Mouse (Mus musculus) olfactory bulb, adult 2 months (tissue): ENCODE data around the gene Rin1. TPM values are rescaled to one million over a fixed set of nuclear protein-coding genes. Genes with fewer than 3 reads are reported as not detected.
"Not testable (repeated sequence)": the region's sequence is repeated elsewhere in the genome, so short reads cannot be mapped to it uniquely, and the experiment has no call there.

Experiments used
- H3K27ac ChIP-seq: fragments of 200-500 bp; 2 replicates; pipeline ENCODE4 v1.5.1; 2012; ENCODE audit warnings: low read depth, low read length; ENCODE audit not compliant: insufficient read depth
- H3K4me1 ChIP-seq: fragments of 200-500 bp; 2 replicates; pipeline ENCODE4 v1.6.1; 2012; ENCODE audit warnings: low read length; ENCODE audit not compliant: control insufficient read depth, insufficient read depth
- H3K4me3 ChIP-seq: fragments of 200-500 bp; 2 replicates; pipeline ENCODE4 v1.5.1; 2012; ENCODE audit warnings: mild to moderate bottlenecking, low read depth, low read length, moderate library complexity; ENCODE audit not compliant: insufficient read depth
- CTCF ChIP-seq: fragments of 200-500 bp; IDR thresholded peaks from 2 replicates; pipeline ENCODE4 v1.5.1; 2012; ENCODE audit warnings: low read depth, mild to moderate bottlenecking, low read length, moderate library complexity; ENCODE audit not compliant: insufficient read depth
- POLR2A ChIP-seq: fragments of 200-500 bp; IDR thresholded peaks from 2 replicates; pipeline ENCODE4 v1.6.1; 2012; ENCODE audit warnings: mild to moderate bottlenecking, low read depth, low read length, moderate library complexity; ENCODE audit not compliant: insufficient read depth
- WGBS: fragments of 180-500 bp; shearing (Covaris S2); methylation state at CpG from one replicate; pipeline ENCODE4 v1.1.7; 2018; 5-methylcytosine and 5-hydroxymethylcytosine counted together
- polyA plus RNA-seq: library from polyadenylated mRNA; stranded (reverse); fragments of >200 nt; gene quantifications from 2 replicates; pipeline ENCODE4 v1.2.4, GENCODE M21; 2012; ENCODE audit warnings: low replicate concordance; ENCODE audit not compliant: missing spikeins, insufficient read depth, insufficient read length

Gene Rin1
- polyA plus RNA-seq, 1 experiment = not detected

- peak; percentile 78; the same call in 1 of the 2 replicates for TF ChIP-seq POLR2A
- no peak for TF ChIP-seq CTCF
Observed at GRCm38 (mm10) chr19:5085145-5085863, 35.0 kb downstream of the Rin1 start, which contains the start of gene Tmem151a. Gene Tmem151a (minus strand): TSS chr19:5085531.

DNA sequence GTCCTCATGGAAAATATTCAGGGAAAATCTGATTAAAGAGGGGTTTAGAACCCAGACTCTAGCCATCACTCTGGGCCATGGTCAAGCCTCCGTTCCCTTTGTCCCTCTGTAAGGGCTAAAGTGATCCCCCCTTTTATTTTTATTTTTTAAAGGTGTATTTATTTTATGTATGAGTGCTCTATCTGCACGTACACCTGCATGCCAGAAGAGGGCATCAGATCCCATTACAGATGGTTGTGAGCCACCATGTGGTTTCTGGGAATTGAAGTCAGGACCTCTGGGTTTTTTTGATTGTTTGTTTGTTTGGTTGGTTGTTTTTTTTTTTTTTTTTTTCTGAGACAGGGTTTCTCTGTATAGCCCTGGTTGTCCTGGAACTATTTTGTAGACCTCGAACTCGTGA is 36.3 kb downstream of the Rin1 start:
- not testable (repeated sequence) for H3K4me3 ChIP-seq, H3K27ac ChIP-seq
- WGBS = 56% methylated on average over 4 of the region's 4 CpGs
- H3K4me1 ChIP-seq = peaks cover 29% of the 10 kb centered on the region

More at GRCm38 (mm10) chr19:5085145-5085863, 35.0 kb downstream of the Rin1 start, which contains the start of gene Tmem151a:
- peaks cover 29% of the 10 kb centered on the region for H3K4me1 ChIP-seq
- H3K4me3 ChIP-seq = peak within 1 kb of the TSS; percentile 70
- under 1% methylated on average over 69 of the region's 69 CpGs for WGBS
- peak within 1 kb of the TSS; percentile 94 for H3K27ac ChIP-seq

DNA sequence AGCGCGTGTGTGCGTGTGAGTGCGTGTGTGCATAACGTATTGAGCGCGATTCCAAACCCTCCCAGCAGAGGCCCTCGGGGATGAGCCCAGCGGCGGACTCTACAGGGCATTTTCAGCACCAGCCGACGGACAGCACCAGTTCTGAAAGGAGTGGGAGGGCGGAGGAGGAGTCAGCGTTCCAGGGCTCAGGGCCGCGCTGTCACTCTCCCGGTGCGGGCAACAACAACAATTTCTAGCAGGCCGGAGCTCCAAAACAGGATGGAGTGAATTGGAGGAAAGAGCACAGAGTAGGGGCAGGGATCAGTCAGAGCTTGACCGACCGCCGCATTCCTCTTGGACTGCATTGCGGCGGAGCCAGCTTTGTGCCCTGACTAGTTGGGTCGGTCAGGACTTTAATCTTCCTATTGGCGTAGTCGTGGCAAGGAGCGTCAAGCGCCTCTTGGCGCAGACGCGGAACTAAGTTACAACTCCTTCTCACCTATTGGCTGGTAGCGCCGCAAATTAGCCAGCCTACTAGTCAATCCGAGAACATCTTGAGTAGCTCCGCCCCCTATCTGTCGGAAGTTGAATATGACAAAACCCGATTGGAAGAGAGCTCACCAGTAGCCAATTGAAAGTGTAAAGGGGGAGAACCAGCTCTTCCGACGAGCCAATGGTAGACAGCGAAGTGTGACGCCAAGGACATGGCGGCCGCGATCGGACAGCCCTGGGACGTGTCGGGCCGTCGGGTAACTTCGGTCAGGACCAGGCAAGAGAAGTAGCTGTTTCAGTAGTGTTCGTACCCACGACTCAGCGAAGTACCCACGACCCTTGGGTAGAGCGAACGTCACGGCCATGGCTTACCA is 37.8 kb downstream of the Rin1 start, which contains the start of gene Yif1a:
TSS of gene Yif1a (plus strand) at position 655 of the 845 bp plus-strand sequence.
- peaks cover 21% of the 10 kb centered on the region for H3K4me1 ChIP-seq
- H3K27ac ChIP-seq = peak within 1 kb of the TSS; percentile 91
- H3K4me3 ChIP-seq = peak within 1 kb of the TSS; percentile 78
- TF ChIP-seq POLR2A = peak; percentile 61
- TF ChIP-seq CTCF = peak; percentile 47; the same call in 1 of the 2 replicates
- under 1% methylated on average over 58 of the region's 58 CpGs for WGBS

- 87% methylated on average over 4 of the region's 4 CpGs for WGBS
- 0 out of 2 replicates have a peak overlapping the region, but pooled peaks have one; percentile 78 for H3K4me3 ChIP-seq
- H3K4me1 ChIP-seq = peaks cover 27% of the 10 kb centered on the region
- no peak overlapping the region for H3K27ac ChIP-seq
- no peak for TF ChIP-seq CTCF
- no peak for TF ChIP-seq POLR2A
Observed at GRCm38 (mm10) chr19:5089324-5089723, 39.0 kb downstream of the Rin1 start.

GRCm38 (mm10) chr19:5092083-5092482 is 41.8 kb downstream of the Rin1 start:
- H3K4me3 ChIP-seq = no peak overlapping the region
- H3K4me1 ChIP-seq = peaks cover 45% of the 10 kb centered on the region
- no peak for TF ChIP-seq CTCF
- TF ChIP-seq POLR2A = 0 out of 2 replicates have a peak, but pooled peaks have one; percentile 7
- H3K27ac ChIP-seq = no peak overlapping the region
- 82% methylated on average over 10 of the region's 10 CpGs for WGBS

GRCm38 (mm10) chr19:5093481-5094242 is 43.4 kb downstream of the Rin1 start:
- H3K27ac ChIP-seq = peak overlapping the region; percentile 29
- 62% methylated on average over 12 of the region's 12 CpGs for WGBS
- TF ChIP-seq CTCF = no peak
- TF ChIP-seq POLR2A = no peak
- H3K4me1 ChIP-seq = peaks cover 40% of the 10 kb centered on the region
- H3K4me3 ChIP-seq = peak overlapping the region; percentile 14; the same call in 1 of the 2 replicates

GRCm38 (mm10) chr19:5094243-5094632 is 44.0 kb downstream of the Rin1 start:
- TF ChIP-seq POLR2A = no peak
- peak; percentile 71 for TF ChIP-seq CTCF
- H3K4me1 ChIP-seq = peaks cover 45% of the 10 kb centered on the region
- H3K4me3 ChIP-seq = peak overlapping the region; percentile 46
- H3K27ac ChIP-seq = peak overlapping the region; percentile 50
- 1% methylated on average over 21 of the region's 21 CpGs for whole genome bisulfite sequencing

- WGBS = 12% methylated on average over 11 of the region's 11 CpGs
- Histone ChIP-seq H3K27ac (peak overlapping the region; percentile 50), H3K4me3 (peak overlapping the region; percentile 46), H3K4me1 (peaks cover 49% of the 10 kb centered on the region)
- no peak for TF ChIP-seq CTCF
- TF ChIP-seq POLR2A = no peak
Observed at GRCm38 (mm10) chr19:5094746-5095417, 44.6 kb downstream of the Rin1 start.
